Comparison of ENCODE assay signal across 7 mouse cellular contexts in genomic region chr10:103235707-103236459, GRCm38 (mm10). TPM values are rescaled to one million over a fixed set of nuclear protein-coding genes. Genes with fewer than 3 reads are reported as not detected.
DNase-seq lines count a peak whose midpoint lies in the region; ATAC-seq and TF ChIP-seq lines count a peak whose summit lies in the region.

TSS of gene Lrriq1 (minus strand) at chr10:103236322.

- no peak for TF ChIP-seq CTCF in liver, adult 2 months (IDR thresholded peaks at IDR 0.05; ENCODE audit: low read depth, low read length)

- H3K27me3 ChIP-seq in heart, embryonic 13.5 days (replicated peaks) = no peaks in the 10 kb centered on the region; the same call in 1 of the 2 replicates
- H3K27me3 ChIP-seq in liver, adult 2 months (ENCODE audit: control insufficient read depth, insufficient read depth, low read length) = peaks cover 2% of the 10 kb centered on the region; the same call in 1 of the 2 replicates

- DNase-seq in adrenal gland, postnatal 4 days (ENCODE audit: low spot score in 2 of 2) = peak; percentile 5 to 36
- peak; percentile 94 for DNase-seq in embryo, embryonic 10 days (ENCODE audit: low spot score)
- peak; percentile 83 for DNase-seq in kidney, postnatal 14 days
- DNase-seq in liver, adult 2 months (ENCODE audit: extremely low read depth, low read depth, low spot score) = peak; percentile 15
- DNase-seq in neural tube, embryonic 10.5 days (ENCODE audit: extremely low spot score, low spot score) = peak; percentile 76
- DNase-seq in urinary bladder, postnatal 25 days (ENCODE audit: low spot score) = peak; percentile 52

- no peak within 1 kb of the TSS for H3K27ac ChIP-seq in heart, embryonic 13.5 days (replicated peaks)
- H3K27ac ChIP-seq in liver, adult 2 months (replicated peaks; ENCODE audit: insufficient read depth, low read depth, low read length) = no peak within 1 kb of the TSS

- H3K4me1 ChIP-seq in heart, embryonic 13.5 days = no peaks in the 10 kb centered on the region
- H3K4me1 ChIP-seq in liver, adult 2 months (ENCODE audit: control insufficient read depth, insufficient read depth, low read length) = no peaks in the 10 kb centered on the region

- WGBS in heart, embryonic 13.5 days = 5% methylated on average over 25 of the region's 25 CpGs
- 5% methylated on average over 25 of the region's 25 CpGs for WGBS in liver, adult 2 months

- H3K79me2 ChIP-seq in liver, adult 2 months (ENCODE audit: control insufficient read depth, insufficient read depth, low read length) = no peaks in the 10 kb centered on the region

- ATAC-seq in heart, embryonic 13.5 days (ENCODE audit: extremely low read depth, insufficient number of reproducible peaks, low FRiP score, low TSS enrichment) = peak; percentile 46; the same call in 1 of the 2 replicates

- TF ChIP-seq POLR2A in liver, adult 2 months (IDR thresholded peaks at IDR 0.05; ENCODE audit: extremely low read depth, insufficient read depth, low read length) = no peak

- peak within 1 kb of the TSS; percentile 80 for H3K4me2 ChIP-seq in heart, embryonic 13.5 days

- H3K9ac ChIP-seq in heart, embryonic 13.5 days = peak within 1 kb of the TSS; percentile 77
- H3K9ac ChIP-seq in liver, adult 2 months (ENCODE audit: low read depth, low read length) = no peak within 1 kb of the TSS

- H3K4me3 ChIP-seq in heart, embryonic 13.5 days = peak within 1 kb of the TSS; percentile 70
- H3K4me3 ChIP-seq in liver, adult 2 months (ENCODE audit: insufficient read depth, low read depth, low read length) = peak within 1 kb of the TSS; percentile 16; the same call in 1 of the 2 replicates

- H3K36me3 ChIP-seq in heart, embryonic 13.5 days = no peaks in the 10 kb centered on the region
- no peaks in the 10 kb centered on the region for H3K36me3 ChIP-seq in liver, adult 2 months (ENCODE audit: control insufficient read depth, insufficient read depth, low read length)

- H3K9me3 ChIP-seq in heart, embryonic 13.5 days = no peaks in the 10 kb centered on the region

RNA-seq across cellular contexts. Expression of gene Lrriq1, which starts in this region (rescaled TPM):
- 1 to 10 TPM in 1 of 2 experiments, under 1 TPM in 1; 0.82 to 4.3 TPM for total RNA-seq in adrenal gland, postnatal 4 days (2021)
- polyA plus RNA-seq in heart, embryonic 13.5 days (2015; fragmentation: Nextera tagmentation; extraction: Ambion mirVana) = not detected in 2 replicates
- not detected in 2 replicates for total RNA-seq in liver, adult 2 months (2014; rRNA removed)
- not detected in 2 replicates for polyA plus RNA-seq in liver, adult 2 months (2012; rRNA removed)

Comparison
In these comparisons a context has a peak if more than half of its experiments do, and no peak if none do; other contexts are left out.
1. Peak in ATAC-seq, H3K4me3 ChIP-seq, H3K9ac ChIP-seq and H3K4me2 ChIP-seq in heart, embryonic 13.5 days; RNA of the gene not detected or under 1 TPM.
2. Peak in DNase-seq and H3K4me3 ChIP-seq in liver, adult 2 months; RNA of the gene not detected or under 1 TPM.
3. DNase-seq: peak in every context shown above with its lines; median percentile 94 in embryo, embryonic 10 days; 83 in kidney, postnatal 14 days; 76 in neural tube, embryonic 10.5 days; 52 in urinary bladder, postnatal 25 days; 20 in adrenal gland, postnatal 4 days; 15 in liver, adult 2 months.